Mouse (Mus musculus) testis, postnatal 14 days (tissue): ENCODE data around the gene Mthfd1l.

ENCODE experiments used
- DNase-seq: peaks from one replicate; pipeline ENCODE4 v3.0.0; 2021; ENCODE audit warnings: low spot score

Mthfd1l gene

GRCm38 (mm10) chr10:3978326-3978725 is 5.4 kb downstream of the Mthfd1l start:
- DNase-seq: no peak

- no peak for DNase-seq
Measured at GRCm38 (mm10) chr10:3978792-3979488, 6.0 kb downstream of the Mthfd1l start.

GRCm38 (mm10) chr10:3980231-3980630 is 7.3 kb downstream of the Mthfd1l start:
- DNase-seq: no peak

GRCm38 (mm10) chr10:3990295-3990883 is 17.5 kb downstream of the Mthfd1l start:
- DNase-seq: no peak

- no peak for DNase-seq
Measured at GRCm38 (mm10) chr10:3993365-3994102, 20.6 kb downstream of the Mthfd1l start.

- DNase-seq: no peak
Measured at GRCm38 (mm10) chr10:3995277-3995676, 22.4 kb downstream of the Mthfd1l start.

GRCm38 (mm10) chr10:3996170-3996876 is 23.4 kb downstream of the Mthfd1l start:
- peak; percentile 31 for DNase-seq

- no peak for DNase-seq
Measured at GRCm38 (mm10) chr10:3997851-3998426, 25.0 kb downstream of the Mthfd1l start.

GRCm38 (mm10) chr10:4002711-4003110 is 29.8 kb downstream of the Mthfd1l start:
- no peak for DNase-seq

- no peak for DNase-seq
Measured at GRCm38 (mm10) chr10:4005191-4005590, 32.3 kb downstream of the Mthfd1l start.

GRCm38 (mm10) chr10:4006296-4007015 is 33.5 kb downstream of the Mthfd1l start:
- no peak for DNase-seq

- no peak for DNase-seq
Measured at GRCm38 (mm10) chr10:4022628-4023303, 49.8 kb downstream of the Mthfd1l start.

- no peak for DNase-seq
Measured at GRCm38 (mm10) chr10:4026616-4027015, 53.7 kb downstream of the Mthfd1l start.

GRCm38 (mm10) chr10:4027466-4027865 is 54.5 kb downstream of the Mthfd1l start:
- DNase-seq: no peak

GRCm38 (mm10) chr10:4028851-4029442 is 56.0 kb downstream of the Mthfd1l start:
- DNase-seq: peak; percentile 28

GRCm38 (mm10) chr10:4033761-4034160 is 60.8 kb downstream of the Mthfd1l start:
- no peak for DNase-seq

- DNase-seq: no peak
Measured at GRCm38 (mm10) chr10:4036476-4036875, 63.6 kb downstream of the Mthfd1l start.

GRCm38 (mm10) chr10:4037066-4037465 is 64.1 kb downstream of the Mthfd1l start:
- no peak for DNase-seq

- no peak for DNase-seq
Measured at GRCm38 (mm10) chr10:4038576-4038975, 65.7 kb downstream of the Mthfd1l start.

- DNase-seq: no peak
Measured at GRCm38 (mm10) chr10:4041691-4042090, 68.8 kb downstream of the Mthfd1l start.
